Mouse (Mus musculus): ENCODE results near the gene Uhrf1bp1l.

DNA sequence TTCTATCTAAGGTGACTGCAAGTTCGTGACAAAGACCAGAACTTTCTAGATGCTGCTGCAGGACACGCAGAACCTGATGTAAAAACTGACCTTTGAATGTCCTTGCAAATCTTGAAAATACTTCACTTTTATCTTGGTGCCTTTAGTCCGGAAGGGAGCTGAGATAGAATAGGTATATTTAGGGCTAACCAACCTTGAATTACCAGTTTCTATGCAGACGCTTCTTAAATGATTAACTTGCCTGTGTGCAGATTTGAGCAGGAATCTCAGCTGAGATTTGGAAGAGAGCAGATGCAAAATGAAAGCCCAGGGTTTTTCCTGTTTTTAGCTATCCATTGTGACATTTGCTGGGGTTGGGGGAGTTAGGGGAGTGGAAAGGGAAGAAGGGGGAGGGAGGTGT is 24.3 kb downstream of the Uhrf1bp1l start:
- TF ChIP-seq POLR2A (IDR thresholded peaks at IDR 0.05; ENCODE audit: borderline replicate concordance, insufficient read depth, low read length) (no peak), CTCF (IDR thresholded peaks at IDR 0.05; ENCODE audit: borderline replicate concordance, insufficient read depth, low read depth, low read length) (no peak)

Measured in cerebellum, adult 2 months (tissue).